Mouse (Mus musculus) right cerebral cortex, adult 18-20 months (tissue): ENCODE results near the gene Emilin3.

ENCODE experiments used
- DNase-seq: peaks from one replicate; pipeline ENCODE4 v3.0.0; 2022; ENCODE audit warnings: mixed read lengths

Emilin3 gene

DNA sequence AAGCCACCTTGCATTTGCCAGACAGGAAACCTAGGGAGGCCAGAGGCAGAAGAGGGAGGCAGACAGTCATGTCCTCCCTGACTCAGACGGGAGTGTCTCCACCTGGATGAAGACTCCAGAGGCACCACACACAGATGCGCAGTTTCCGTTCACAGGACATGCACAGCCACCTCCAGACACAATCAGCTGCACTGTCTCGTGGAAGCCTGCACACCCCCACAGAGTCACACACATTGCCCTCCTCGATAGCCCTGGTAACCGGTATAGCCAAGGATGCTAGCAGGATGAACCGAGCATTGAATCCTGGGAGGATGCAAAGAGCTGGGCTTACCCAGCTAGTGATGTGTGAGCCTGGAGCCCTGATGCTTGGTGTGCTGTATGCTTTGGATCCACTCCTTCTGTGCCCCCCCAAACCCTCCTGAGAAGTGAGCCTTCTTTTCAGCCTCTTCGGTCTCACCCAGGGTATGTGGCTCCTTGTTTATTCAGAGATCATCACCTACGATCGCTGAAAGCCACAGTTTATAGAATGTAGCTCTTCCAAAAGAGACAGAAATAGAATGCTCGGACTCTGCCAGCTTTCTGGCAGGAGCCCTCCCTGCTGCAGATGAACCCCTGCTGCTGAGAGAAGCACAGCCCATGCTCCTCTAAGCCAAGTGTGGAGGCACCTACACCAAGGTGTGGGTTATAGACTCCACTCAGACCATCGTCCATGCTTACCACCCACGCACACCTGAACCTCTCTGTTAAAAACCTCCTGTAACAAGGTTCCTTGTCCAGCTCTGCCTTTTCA is 3.9 kb upstream of the Emilin3 start:
- no peak for DNase-seq

GRCm38 (mm10) chr2:160914656-160915055 is 2.5 kb upstream of the Emilin3 start:
- DNase-seq: no peak

DNA sequence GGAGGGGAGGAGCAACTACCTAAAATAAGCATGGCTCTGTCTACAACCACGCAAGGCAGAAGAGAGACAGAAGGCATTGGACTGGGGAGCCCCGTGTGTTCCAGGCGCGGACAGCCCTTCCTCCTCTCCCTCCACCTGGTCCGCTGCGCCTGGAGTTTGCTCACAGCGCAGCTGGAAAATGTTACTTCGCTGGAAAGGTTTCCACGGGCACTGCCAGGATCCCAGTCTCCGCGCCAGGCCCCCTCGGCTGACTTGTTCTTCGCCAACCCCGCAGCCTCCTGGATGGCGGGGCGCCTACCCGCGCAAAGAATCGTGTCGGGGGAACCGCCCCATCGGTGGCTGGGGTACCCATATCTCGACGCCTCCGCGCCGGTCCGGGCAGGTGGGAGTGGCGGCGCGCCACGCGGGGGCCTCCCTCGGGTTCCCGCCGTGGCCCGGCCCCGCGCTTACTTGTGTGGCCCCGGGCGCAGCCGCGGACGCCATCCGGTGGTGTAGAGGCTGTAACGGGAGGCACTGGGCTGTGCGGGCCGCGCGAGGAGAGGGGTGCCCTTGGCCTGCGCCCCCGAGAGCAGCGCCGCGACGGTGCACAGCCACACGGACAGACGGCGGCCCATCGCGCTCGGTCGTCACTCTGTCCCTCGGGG is 448 bp downstream of the Emilin3 start:
- DNase-seq: no peak

- DNase-seq: no peak
These were observed 1.5 kb downstream of the Emilin3 start for GRCm38 (mm10) chr2:160910633-160911032.

GRCm38 (mm10) chr2:160908607-160909006 is 3.5 kb downstream of the Emilin3 start:
- no peak for DNase-seq

DNA sequence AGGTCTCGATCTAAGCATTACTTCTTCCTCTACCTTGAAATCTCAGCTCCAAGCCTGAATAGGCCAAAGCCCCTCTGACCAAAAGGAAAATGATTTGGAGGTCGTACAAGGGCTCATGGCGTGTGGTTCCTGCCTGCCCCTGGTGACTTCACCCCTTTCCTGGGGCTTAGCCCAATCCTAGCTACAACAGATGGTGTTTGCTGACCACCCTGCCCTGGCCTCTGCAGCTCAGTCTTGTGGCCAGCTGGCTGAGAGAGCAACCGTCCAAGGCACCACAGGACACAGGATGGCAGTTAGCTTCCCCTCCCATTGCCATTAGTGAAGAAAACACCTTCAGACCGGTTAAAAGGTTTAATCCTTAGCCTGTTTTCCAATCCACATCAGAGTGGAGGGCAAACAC is 6.0 kb downstream of the Emilin3 start:
- DNase-seq: no peak

DNA sequence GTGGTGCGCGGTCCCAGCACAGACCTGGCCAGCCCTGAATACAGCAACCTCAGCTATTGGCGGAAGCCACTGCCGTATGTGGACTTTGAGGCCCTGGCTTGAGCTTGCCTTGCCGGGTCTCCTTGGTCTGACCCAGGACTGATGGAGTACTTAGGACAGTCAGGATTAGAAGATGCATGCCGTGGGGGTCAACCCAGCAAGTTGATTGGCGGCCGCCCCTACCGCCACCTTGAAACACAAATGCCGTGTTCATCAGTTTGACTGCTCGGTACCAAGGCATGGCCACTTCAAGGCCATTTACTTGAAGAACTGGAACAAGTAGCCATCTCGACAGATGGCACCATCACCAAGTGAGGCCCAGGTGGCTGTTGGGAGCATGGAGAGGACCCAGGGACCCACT is 6.8 kb downstream of the Emilin3 start:
- DNase-seq: no peak

DNA sequence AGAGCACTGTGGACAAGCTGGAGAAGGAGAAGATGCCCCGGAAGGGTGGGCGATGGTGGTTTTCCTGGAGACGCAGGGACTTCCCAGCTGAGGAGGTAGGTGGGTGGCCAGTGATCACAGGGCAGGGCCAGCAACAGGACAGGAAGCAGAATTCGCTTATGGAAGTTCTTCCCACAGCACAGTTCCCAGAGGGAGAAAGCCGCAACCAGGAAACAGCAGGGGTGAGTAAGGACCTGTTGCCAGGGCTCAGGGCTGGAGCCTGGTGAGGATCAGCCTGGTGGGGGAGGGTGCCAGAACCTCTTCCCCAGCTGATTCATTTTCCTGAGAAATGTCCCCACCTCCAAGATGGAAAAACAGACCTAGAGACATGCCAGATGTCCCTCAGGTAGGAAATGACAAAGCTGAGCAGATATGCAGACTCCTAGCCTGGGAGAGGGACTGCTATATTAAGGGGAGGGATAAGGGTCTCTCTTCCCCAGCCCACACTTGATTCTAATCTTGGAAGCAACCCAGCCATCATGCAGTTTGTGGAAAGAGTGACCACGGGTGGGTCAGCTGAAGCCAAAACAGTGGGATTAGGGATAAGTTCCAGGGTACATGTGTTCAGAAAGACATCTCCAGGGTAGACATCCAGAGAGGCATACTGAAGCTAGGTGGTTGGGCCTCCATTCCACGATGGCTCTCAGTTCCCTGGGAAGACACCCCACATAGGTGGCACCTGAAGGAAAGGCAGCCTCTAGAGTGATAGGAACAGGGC is 10.3 kb downstream of the Emilin3 start:
- no peak for DNase-seq

DNA sequence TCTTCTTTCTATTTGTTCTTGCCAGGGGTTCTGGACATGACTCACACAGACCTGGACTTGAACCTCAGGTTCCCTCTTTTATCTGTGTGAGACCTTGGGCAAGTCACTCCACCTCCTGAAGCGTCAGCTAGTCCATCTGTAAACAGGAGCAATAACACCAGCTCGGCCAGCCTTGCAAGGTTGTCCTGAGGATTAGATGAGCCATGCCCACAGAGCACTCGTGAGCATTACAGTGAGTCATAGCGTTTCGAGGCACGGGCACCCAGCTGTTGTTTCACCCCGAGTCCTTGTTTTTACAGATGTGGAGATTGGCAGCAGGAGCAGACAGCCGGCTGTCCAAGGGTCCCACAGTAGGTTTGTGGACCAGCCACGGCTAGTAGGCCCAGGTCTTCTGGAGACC is 20.4 kb downstream of the Emilin3 start:
- DNase-seq: no peak

- DNase-seq: no peak
These were observed 21.1 kb downstream of the Emilin3 start for GRCm38 (mm10) chr2:160891045-160891444.

DNA sequence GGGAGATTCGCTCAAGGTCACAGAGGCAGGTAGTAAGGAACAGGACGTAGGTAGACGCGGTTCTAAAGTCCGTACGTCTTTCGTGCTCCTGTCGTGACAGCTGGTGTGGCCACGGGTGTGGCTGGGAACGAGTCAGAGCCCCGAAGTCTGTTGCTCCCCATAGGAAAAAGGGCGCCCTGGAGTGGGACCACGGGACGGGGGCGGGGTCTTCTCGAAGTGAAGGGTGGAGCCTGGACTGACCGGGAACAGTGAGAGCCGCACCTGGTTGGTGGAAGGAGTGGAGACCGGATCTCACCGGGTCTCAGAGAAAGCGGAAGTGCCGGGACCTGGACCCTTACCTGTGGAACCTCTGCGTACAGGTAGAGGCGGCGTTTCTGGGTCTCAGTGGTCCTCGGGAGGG is 24.3 kb downstream of the Emilin3 start:
- DNase-seq: no peak

- DNase-seq: peak; percentile 82
These were observed 24.8 kb downstream of the Emilin3 start for GRCm38 (mm10) chr2:160887284-160887683.

DNA sequence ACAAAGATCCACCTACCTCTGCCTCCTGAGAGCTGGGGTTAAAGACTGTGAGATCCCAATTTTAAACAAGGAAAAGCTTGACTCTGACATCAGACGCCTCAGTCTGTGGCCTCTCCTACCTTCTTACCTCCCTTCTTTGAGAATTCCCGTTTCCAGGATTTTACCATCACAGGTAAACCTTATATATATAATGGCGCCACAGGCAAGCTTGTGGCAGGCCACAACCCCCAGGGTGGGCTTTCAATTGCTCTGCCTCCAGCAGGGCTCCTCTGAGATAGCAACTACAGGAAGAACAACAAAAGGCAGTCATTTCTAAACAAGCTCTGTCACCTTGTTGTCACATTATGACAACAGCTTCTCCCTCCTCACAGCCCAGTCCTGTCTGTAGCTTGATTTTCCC is 25.9 kb downstream of the Emilin3 start:
- DNase-seq: no peak

- DNase-seq: no peak
These were observed 27.3 kb downstream of the Emilin3 start for GRCm38 (mm10) chr2:160884830-160885229.

- DNase-seq: peak; percentile 26
These were observed 28.2 kb downstream of the Emilin3 start for GRCm38 (mm10) chr2:160883912-160884311.

GRCm38 (mm10) chr2:160882436-160882835 is 29.7 kb downstream of the Emilin3 start:
- no peak for DNase-seq

DNA sequence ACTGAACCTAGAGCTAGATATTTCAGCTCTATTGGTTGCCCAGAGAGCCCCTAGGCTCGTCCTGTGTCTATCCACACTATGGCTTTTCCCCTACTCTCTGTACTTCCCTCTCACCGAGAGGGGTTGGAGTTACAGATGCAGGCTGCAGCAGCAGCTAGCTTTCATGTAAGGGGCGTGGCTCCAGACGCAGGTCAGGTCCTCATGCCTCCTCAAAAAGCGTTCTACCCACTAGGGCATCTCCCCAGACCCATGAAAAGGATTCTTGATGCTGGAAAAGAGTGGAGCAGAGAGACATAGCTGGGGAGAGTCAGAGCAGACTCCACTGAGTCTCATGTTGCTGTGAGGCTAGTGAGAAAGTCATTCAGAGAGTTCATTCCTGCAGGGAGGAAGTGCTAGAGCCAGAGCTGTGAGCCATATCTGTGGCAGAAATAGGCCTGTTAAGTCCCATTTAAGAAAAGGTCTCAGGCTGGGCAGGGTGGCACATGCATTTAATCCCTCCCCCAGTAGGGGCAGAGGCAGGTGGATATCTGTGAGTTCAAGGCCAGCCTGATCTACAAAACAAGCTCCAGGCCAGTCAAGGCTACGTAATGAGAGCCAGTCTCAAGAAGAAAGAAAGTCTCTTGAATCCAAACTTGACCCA is 30.5 kb downstream of the Emilin3 start:
- no peak for DNase-seq

- DNase-seq: peak; percentile 29
These were observed 31.5 kb downstream of the Emilin3 start, which contains the start of gene Lpin3 for GRCm38 (mm10) chr2:160880453-160881195. TSS of gene Lpin3 (plus strand) at chr2:160880670.

DNA sequence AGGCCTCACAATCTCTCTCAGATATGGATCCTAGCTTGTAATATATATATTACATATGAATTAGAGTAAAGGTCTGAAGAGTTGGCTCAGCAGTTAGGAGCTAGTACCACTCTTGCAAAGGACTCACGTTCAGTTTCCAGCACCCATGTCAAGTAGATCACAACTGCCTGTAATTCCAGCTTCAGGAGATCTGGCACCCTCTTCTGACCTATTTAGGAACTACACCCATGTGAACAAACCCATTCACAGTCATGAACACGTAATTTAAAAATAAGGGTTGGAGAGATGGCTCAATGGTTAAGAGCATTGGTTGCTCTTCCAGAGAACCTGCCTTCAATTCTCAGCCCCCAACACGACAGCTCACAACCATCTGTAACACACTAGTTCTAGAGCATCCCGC is 36.0 kb downstream of the Emilin3 start:
- no peak for DNase-seq

DNA sequence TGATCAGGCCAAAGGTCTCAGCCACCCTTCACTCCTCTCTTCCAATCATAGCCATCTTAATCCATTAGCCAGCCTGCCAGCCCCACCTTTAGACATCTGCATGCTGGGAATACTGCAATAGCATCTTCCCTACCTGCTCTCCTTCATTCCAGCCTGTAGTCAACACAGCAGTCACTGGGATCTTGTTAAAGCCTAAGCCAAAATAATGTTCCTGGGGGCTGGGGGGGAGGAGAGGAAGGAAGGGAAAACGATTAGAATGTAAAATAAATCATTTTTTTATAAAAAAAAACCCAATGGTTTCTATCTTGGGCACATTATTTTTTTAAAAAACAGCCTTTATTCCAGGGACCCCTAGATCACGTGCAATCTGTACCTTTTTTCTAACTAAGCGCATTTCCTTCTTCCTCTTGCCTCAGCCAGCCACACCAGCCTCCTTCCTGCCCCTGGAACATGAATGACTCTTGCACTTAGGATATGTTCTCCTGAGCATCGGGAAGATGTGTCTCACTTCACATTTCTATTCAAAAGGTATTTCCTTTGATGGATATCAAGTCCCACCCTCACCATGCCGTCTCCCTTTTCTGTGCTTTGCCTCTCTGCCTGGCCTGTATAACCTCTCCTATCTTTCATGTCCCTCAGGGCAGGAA is 37.8 kb downstream of the Emilin3 start:
- DNase-seq: no peak

DNA sequence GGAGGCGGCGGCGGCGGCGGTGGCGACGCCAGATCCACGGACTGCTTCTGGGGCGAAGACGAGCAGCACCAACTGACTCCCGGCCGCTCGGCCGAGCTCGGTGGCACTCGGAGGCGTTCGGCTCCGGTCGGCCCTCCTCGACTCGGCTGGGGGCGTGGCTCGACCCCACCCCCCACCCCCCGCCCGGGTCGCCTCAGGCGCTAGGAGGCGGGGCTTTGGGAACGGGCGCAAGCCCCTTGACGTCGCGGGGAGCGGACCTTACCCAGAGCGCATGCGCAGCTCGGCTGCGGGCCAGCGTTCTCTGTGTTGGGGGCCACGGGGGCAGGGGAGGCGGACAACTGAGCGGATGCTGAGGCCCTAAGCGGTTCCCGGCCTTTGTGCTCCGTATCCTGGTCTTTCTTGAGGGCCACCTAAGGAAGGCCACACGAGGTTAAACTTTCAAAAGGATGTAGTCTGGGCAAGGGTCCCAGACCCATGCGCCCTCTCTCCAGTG is 39.2 kb downstream of the Emilin3 start, which contains the start of gene Zhx3:
TSS of gene Zhx3 (minus strand) at position 109 of the 493 bp plus-strand sequence.
- peak; percentile 92 for DNase-seq

GRCm38 (mm10) chr2:160872395-160872794 is 39.7 kb downstream of the Emilin3 start:
- peak; percentile 76 for DNase-seq
